Mouse (Mus musculus) right cerebral cortex, postnatal 36 days (tissue): ENCODE measurements around the gene Xxylt1.

Experiments
- DNase-seq, 2 experiments: peaks; one replicate each; pipeline ENCODE4 v3.0.0; 2022; ENCODE audit warnings: low spot score in 2 of 2, mixed read lengths in 1 of 2

Gene Xxylt1

DNA sequence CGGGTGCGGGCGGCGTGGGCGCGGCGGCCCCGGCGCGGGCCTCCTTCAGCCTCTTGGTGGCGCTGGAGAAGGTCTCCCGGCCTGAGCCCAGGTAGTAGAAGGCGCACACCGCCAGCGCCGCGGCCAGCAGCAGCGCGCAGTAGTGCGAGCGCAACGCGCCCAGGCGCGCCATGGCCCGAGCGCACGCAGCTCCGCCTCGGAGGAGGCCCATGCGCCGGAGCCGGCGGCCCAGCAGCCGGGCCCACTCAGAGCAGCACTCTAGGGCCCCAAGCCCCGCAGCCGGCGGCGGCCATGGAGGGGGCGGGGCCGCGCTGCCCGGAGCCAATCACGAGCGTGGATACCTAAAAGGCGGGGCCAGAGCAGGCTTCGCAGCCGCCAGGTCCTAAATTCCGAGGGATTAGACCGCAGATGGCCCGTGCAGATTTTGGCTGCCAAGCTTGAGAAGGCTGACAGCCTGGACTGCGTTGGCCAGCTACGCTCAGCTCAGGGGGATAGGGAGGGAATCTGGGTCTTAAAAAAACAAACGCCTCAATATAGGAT is at the start of gene Xxylt1:
TSS of gene Xxylt1 (minus strand) at position 308 of the 540 bp plus-strand sequence.
- DNase-seq, result peak; percentile 93

DNA sequence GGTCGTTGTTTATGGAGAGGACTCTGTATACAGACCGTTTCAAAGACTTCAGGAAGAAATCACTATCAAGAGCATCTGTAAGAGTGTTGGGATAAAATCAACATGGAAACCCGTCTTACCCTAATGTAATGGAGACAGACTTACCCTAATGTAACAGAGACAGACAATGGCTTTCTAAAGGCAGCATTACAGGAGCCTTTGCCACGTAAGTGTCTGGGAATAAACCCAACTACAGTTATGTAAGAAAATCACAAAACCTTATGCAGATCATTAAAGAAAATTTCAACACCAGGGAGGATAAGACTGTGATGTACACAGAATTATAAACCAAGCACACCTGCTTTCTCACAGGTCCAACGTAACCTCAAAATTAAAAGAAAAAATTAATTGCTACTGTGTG is 46.9 kb upstream of the Xxylt1 start:
- no peak for DNase-seq

DNA sequence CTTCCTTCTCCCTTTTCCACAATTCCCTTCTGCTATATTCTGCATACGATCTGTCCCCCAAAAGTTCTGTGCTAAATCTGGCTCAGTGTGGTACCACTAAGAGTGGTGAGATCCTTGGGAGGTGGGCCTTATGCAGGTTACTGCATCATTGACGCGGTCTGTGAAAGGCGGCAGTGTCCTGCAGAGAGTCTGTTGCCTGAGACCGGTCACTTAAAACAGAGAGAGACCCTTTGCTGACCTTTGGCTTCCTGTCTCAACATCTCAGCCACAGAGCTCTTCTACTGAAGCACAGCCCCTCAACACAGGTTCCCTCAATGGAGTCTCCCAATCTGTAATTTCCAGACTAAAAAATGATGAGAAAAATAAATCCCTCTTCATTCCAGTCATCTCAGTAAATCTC is 43.8 kb upstream of the Xxylt1 start:
- DNase-seq, result no peak

DNA sequence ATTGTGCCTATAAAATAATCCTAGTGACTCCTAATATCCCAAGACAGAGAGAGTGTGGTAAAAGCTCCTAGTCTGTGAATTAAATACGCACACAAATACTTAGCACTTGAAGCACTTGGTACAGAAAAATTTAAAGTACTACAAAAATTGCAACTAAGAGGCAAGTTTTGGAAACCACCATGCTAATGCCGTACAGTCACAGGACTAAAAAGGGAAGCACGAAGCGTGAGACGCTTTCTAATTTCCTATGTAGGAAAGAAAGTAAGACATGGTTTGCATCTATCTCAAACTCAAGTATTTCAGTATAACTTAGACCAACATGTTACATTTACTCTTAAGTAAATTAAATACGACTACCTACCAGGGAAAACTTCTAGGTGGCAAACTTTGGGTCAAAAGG is 40.4 kb upstream of the Xxylt1 start:
- DNase-seq, result no peak

DNA sequence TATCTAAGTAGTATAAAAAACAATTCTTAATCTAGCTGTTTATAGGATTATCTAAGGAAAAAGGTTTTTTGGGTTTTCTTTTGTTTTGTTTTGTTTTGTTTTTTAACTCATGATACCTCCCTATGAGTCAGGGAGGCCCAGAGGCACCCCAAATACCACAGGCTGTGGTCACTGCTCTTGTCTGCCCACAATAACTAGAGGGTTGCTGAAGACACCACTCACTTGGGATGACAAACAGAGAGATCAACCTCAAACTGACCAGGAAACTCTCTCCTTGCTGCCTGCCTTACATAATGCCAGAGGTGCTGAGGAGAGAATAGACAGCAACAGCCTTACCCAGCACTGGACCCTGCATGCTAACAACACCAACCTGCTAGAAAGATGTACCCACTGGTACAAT is 32.4 kb upstream of the Xxylt1 start:
- DNase-seq, result no peak

DNA sequence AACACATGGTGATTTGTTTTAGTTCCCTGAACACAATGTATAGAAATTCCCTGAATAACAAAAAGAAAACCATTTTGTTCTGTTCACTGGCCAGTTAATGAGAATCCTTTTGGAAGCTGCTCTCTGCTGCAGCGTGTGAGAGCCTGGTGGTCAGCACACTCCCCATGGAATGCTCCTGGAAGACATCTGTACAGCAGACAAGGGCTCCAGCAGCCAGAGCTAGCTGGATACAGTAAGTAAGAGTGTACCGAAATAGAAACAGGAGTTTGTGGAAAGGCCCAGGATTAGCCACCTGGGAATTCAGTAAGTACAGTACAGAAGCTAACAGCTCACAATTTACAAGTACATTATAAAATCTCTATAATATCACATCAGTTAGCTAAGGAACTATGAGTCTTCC is 20.1 kb upstream of the Xxylt1 start:
- no peak for DNase-seq

DNA sequence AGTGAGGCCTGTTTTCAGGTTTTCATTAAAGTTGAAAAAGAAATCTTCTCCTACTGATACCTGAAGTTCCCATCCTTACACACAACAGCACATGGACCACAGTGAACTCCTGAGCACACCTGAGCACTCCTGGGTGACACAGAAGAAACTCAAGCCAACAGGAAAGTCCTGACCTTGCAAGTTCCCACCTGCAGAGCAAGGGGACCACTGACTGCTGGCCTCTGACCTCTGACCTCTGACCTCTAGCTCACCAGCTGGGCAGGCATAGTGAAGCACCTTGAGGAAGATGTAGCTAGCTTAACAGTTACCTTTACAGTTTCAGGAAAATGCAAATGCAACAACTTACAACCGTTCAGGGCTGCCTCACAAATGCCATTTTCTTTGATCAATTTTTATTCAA is 18.7 kb upstream of the Xxylt1 start:
- DNase-seq, result no peak

DNA sequence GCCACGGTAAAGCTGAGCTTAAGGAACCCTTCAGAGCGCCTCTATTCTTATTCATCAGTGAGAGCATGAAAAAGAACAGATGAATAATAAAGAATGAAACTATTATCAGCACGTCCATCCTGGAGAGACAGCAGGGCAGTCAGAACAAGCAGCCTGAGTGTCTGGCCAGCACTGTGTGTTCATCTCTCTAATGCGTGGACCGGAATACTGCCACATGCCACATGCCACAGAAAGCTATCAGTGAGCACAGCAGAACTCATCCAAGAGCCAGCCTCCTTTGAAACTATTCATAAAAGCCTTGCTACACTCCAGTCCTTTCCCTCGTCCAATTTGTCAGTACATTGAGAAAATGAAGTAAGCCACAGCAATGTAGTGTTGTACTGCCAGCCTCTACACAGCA is 12.8 kb upstream of the Xxylt1 start:
- DNase-seq, result no peak

DNA sequence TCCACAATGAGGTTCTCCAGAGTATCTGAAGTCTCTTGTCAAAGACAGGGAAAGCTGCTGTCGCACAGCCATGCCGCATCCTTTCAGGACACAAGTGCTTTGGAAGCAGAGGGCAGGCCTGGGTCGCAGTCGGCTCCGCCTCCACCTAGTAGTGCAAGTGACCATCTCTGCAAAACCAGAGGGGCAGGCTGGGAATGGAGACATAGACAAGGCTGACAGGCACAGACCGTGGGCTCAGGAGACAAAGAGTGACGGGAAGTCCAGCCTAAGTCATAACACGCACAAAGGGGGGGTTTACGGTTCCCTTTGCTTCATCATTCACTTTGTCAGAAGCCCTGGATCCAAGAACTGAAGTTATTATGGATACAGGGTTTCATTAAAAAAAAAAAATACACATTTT is 12.0 kb upstream of the Xxylt1 start:
- no peak for DNase-seq

DNA sequence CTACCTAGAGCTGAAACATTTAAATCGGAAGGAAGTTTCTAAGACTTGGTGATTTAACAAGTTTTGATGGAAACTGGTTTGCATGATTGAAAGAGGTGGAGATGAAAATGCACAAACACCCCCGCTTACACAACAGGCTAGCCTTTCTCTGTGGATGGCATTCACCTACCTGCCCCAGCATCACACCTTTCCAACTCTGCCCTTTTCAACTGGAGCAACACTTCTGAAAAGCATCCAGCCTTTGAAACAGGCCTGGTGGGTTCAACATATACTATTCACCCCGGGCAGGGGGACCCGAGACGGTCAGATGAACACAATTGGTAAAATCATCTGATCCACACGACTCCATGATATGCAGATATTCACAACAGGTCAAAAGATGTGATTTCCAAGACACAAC is 659 bp upstream of the Xxylt1 start:
- no peak for DNase-seq

DNA sequence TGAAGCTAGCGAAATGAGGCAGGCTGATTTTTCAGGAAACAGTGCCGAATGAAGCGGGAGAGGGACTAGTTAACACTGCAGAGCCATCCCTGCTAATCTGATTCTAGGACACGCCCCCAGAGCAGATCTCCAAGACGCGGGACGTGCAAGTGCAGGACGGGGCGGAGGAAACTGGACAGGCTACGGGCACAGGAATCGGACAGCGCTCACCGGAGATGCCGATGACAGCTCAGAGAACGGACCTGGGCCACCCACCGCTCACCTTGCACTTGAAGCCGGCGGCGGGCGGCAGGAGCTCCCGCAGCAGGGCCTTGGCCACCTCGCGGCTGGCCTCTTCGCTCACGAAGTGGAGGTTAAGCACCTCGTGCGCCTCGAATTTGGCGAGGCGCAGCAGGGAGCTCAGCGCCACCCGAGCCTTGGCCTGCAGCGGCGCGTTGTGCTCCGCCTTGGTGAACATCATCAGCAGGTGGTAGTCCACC is 620 bp downstream of the Xxylt1 start:
- peak; percentile 41 to 54 for DNase-seq

DNA sequence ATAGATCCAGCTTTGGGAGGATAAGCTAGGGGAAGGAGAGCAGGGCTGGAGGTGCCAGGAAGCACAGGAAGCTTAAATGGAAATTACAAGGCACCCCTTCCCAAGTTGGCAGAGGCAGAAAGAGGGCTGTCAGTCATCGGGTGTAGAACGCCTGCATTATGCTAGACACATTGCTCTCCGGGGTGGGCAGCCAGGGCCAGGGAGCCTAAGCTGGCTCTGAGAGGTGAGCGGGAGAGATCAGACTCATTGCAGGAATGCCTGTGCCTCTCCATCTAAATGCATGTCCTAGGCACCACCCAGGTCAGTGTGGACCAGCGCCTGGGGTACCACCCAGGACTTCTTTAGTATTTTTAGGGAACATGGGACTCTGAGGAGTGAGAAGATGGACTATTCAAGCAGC is 3.8 kb downstream of the Xxylt1 start:
- DNase-seq, result no peak

DNA sequence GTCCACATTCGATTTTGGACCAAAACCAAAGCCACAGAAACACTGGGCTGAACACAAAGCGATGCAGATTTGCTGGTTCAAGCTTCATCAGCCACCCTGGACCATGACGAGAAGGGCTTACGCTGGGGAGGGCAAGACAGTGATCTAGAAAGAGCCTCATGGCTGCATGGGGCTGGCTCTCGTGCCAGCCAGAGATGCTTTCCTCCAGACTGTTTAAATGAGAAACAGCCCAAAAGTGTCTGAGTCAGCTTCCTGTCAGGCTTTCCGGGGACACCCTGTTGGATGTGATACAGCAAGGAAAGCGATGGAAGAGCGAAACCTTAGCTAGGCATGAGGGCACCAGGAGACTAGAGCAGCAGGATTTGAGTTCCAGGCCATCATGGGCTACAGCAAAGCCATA is 4.8 kb downstream of the Xxylt1 start:
- DNase-seq, result no peak

DNA sequence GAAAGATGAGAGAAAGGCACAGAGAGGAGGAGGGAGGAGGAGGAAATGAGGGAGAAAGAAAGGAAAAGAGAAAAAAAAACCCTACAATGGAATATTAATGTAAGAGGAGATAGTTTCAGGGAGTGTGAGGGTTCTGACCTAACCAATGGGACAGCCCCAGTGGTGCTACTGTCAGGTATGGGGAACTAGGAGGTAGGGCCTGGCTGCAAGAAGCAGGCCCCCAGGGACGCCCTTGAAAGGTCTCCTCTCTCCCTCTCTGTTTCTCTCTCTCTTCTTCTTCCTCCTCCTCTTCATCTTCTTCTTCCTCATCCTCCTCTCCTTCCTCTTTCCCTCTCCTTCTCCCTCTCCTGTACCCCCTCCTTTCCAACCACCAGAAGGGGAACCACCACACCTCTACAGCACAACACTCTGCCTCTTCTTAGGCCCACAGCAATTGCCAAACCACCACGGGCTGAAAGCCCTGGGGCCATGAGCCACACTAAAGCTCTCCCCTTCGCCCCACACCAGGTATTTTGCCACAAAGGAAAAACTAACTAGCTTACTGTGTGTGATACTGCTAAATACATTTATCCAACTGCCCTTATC is 6.8 kb downstream of the Xxylt1 start:
- no peak for DNase-seq

DNA sequence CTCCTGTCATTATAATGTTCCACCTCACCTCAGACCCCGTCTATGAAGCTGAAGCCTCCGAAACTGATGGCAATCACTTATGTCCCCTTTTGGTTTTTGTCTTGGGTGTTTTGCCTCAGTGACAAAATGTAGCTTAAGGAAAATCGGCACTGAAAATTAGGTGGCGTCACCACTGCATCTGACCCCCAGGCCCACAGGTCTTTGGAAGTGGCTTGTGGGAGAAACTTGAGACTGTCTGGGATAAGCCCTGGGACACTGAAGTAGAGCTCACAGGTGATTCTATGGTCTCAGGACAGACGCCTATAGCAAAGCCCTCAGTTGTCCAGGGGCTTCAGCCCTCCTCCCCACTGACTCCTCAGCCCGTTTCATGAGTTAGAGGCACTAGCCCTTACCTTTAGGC is 9.5 kb downstream of the Xxylt1 start:
- DNase-seq, result no peak

DNA sequence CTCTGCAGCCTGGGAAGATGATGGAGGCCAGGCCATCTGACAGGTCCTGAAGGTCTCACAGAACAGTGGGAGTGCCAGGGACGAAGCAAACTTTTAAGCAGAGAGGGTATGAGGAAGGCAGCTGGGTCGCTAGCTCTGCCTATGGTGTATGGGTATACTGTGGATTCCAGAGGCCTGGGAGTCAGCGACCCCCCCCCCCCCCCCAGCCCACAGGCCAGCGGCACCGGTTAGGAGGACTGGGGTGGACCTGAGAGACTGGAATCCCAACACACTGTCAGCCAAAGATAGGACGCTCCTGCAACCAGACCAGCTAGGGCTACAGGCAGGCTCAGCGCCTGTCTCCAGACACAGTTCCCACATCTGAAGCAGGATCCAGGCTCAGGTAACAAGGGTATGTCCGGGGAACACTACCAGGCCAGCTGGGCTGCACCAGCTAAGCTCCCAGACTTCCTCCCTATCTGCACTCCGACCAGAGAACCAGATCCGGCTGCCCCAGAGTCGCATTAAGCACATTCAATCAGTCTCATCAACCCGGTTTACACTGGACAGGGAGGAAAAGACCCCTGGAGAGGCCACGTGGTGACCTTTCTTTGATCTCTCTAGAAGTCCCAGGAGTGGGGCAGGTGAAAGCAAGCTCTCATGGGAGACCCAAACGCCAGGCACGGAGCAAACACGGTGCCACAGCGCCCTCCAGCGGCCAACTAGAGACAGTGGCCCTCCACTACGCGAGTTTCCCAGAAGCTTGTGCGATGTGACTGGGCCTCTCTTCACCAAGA is 10.7 kb downstream of the Xxylt1 start:
- peak; percentile 59 to 76 for DNase-seq

DNA sequence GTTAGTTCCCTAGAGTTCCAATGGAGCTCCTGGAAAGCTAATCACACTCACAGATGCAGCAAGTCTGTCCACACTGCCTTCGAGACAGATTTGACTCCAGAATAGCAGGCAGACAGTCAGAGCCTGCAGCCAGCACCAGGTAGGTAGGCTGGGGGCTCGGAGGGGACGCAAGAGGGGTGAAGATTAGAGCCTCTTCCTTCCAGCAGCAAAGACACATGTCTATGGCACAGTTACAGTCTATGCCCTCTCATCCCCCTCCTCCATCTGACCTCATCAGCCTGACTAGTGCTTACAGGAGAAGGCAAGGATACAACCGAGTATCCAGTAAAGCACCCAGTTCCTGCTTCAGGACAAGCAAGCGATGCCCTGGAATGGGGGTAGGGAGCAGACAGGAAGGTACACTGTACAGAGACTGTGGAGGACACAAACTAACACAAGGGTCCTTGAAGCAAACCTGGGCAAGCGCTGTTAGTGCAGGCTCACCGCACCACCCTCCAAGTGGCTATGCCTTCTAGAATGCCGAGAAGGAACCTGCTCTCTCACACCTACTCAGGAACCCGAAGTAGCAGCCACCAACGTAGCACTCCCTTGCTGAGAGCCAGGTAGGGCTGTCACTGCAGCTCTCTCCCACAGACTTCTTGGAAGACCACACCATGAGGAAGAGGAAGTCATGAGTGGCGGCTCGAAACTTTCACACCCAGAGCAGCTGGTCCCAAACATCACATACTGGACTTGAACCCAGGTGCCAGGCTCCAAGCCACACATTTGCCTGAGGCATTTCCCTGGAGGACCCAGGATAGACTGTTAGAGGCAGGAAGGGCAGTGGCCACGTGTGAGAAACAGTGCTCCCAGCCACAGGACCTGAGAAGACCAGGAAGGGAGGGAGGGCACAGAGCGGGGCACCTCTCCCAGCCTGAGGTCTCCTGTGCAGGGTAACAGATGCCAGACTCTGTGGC is 11.7 kb downstream of the Xxylt1 start:
- peak; percentile 31 to 54 for DNase-seq

DNA sequence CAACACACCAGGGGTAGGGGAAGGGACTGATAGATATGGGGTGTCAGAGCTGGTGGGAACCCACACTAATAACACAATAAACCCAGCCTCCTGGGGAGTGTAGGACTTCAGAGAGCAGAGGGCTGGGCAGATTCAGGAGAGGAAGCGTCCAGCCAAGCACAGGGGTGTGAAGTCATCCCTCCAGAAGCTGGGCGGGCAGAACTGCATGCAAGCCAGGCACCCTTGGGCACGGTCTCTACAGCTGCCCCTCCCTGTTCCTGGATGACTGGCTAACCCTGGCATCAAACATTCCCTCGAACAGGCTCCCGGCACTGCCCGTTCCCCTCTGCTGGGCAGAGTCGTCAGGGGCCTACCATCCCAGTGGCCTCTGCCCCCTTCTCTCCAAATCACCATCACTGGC is 13.0 kb downstream of the Xxylt1 start:
- no peak for DNase-seq

DNA sequence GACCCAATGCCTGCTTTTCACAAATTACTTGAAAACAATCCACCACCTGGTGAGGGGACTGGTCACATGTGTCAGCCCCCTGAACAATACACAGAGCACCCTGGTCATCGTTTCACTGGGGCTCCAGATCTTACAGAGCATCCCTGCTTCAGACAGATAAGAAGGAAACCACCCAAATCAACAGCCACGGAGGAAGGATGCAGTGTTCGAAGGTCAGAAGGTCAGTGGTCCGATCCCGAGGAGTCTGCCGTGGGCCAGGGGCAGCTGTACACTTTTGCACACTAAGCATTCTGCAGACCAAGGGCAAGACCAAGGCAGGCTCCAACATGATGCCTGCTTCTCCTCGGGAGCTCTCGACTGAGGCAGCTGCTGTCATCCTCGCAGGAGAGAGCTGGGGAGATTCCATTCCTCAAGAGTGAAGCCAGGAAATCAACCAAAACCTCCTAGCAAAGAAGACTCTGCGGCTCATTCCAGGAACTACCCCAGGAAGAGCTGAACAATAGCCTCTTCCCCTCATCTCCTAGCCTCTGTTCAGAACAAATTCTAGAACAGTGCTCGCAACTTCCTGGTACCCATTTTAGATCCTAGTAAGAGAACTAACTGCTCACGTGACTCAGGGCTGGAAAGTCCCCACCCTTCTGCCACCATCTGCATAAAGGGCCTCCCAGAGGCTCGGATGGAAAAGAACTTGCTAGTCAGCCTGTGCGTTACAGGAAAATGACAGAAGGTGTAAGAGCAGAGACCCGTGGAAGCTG is 14.7 kb downstream of the Xxylt1 start:
- no peak for DNase-seq

DNA sequence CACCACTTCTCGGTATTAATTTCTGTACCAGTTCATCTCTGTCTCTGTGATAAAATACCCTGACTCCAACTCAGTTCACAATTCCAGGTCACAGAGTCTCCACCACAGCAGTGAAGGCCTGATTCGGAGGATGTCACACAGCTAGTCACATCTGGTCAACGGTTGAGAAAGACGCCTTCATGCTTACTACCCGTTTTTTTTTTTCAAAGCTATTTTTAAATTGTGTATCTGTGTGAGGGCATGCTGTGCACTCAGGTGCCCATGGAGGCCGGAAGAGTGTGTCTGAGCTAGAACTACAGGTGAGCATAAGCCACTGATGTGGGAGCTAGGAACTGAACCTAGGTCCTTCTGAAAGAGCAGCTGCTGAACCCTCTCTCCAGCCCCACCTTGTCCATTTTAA is 16.4 kb downstream of the Xxylt1 start:
- no peak for DNase-seq

DNA sequence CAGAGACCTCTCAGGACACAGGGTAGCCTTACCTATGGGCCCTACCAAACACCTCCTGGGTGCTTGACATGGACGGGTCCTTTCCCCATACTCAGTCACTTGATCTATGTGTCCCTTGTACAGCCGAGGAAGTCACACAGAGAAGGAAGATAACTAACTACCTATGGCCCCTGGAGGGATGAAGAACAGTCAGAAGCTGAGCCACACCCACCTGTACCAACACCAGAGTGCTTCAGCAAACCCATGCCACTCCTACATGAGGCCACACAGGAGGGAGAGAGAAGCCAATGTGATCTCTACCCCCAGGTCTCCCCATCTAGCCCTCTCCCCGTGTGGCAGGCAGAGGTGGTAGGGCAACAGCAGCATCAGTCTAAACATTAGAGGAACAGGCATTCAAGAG is 18.3 kb downstream of the Xxylt1 start:
- DNase-seq, result no peak
